Mouse (Mus musculus) erythroblast, adult 5-6 weeks (primary cell): ENCODE measurements at regions not wholly inside any gene's neighbourhood (a gene's known extent, or its start where the extent isn't known, plus 50 kb on each side); places are given as distances from the start of the nearest gene placed in this dataset.

Experiments used
- ATAC-seq: replicated peaks from 2 replicates; pipeline ENCODE4 v1.8.0; 2016; ENCODE audit warnings: moderate number of reproducible peaks, mild to moderate bottlenecking, moderate TSS enrichment, inconsistent platforms; ENCODE audit not compliant: poor library complexity, low FRiP score, severe bottlenecking

GRCm38 (mm10) chr10:72533859-72534258 is 120.8 kb upstream of the Zwint start:
- ATAC-seq = no peak

GRCm38 (mm10) chr10:72549564-72549963 is 105.1 kb upstream of the Zwint start:
- no peak for ATAC-seq

- ATAC-seq = no peak
Measured at GRCm38 (mm10) chr10:72551561-72551960, 103.1 kb upstream of the Zwint start.

GRCm38 (mm10) chr10:72573991-72574652 is 80.5 kb upstream of the Zwint start:
- ATAC-seq = no peak

- ATAC-seq = no peak
Measured at GRCm38 (mm10) chr10:72577713-72578112, 76.9 kb upstream of the Zwint start.

DNA sequence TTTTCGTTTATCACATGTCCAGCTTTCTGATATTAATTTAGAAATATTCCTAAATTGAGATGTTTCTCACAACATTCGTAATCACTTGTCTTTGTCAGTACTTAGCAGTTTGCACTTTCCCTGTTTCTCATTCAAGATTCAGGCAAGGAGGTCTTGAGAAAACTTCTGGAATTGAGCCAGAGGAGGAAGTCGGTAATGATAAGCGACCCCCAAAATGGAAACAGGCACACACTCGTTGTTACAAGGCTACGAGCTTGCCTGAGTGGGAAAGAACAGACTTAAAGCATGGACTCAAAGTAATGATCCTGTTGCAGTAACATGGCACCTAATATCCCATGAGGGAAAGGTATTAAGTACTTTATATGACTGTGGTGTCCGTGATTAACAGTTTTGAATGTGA is 76.1 kb upstream of the Zwint start:
- ATAC-seq = no peak

DNA sequence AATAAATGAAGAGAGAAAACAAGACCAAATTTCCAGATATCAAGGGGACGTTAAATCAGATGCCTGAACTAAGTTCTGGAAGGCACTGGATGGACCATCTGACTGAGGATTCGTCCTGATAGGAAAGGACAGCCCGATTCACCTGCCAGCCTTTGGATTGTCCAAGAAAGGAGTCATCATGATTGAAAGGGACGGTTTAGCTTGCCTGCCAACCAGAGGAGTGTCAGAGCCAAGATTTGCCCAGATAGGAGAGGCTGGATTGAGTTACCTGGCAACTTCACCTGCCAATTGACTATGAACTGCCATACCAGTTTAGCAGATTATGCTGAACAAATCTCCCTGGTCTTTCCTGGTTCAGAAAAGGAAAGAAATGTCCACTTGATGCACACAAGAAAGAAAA is 73.3 kb upstream of the Zwint start:
- no peak for ATAC-seq

DNA sequence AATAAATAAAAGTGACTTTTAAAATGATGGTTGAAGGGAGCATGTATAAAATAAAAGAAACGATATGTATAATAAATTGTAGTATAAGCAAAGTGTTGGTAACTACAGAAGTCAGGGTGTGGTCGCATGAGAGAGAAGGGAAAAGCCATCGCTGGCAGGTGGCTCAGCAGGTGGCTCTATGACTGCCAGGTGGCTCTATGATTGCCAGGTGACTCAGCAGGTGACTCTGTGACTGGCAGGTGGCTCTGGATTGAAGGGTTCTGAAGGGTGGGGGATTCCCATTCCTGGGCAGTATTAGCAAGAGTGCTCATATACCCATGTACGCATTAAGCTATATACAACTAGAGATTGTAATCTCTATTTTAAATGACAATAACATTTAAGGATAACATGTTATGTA is 66.1 kb upstream of the Zwint start:
- no peak for ATAC-seq

DNA sequence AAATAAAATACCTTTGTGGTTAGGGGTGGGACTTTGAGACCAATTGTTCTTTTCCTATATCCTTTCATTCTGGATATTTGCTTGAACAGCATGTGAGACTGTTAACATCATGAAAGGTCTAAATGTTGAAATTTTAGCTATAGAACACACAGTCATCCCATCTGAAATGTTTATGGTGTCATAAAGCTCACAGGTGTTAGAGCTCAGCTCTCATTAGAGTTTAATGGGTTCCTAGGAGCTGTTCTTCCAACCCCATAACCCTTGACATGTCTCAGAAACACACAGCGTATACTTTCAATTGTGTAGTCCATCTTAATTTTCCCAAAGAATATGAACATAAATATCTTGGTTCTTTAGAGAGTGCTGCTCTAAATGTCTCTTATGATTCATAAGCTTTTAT is 61.6 kb upstream of the Zwint start:
- no peak for ATAC-seq
